Mouse (Mus musculus) heart, embryonic 14.5 days (tissue): Measurements from ENCODE around the gene Rbl2. TPM values are rescaled to one million over a fixed set of nuclear protein-coding genes. Genes with fewer than 3 reads are reported as not detected.

Experiments used
- ATAC-seq: fragments of 200-750 bp; cut with Nextera tagmentation; 2 replicates; pipeline ENCODE4 v1.8.0; 2017; ENCODE audit warnings: low read depth, moderate TSS enrichment; ENCODE audit not compliant: insufficient number of reproducible peaks, insufficient read depth, low FRiP score
- H3K27ac ChIP-seq, 2 experiments: fragments of 200-500 bp in 1 of 2; fragments of 300-500 bp in 1 of 2; sonication (generic) in 1 of 2; replicated peaks in 1 of 2; 2 replicates each; pipeline ENCODE4 v1.5.1; 2012 to 2014; ENCODE audit warnings: low read depth in 2 of 2, low read length in 2 of 2, control low read depth in 1 of 2, mild to moderate bottlenecking in 1 of 2, mixed read lengths in 1 of 2; ENCODE audit not compliant: control insufficient read depth in 1 of 2, insufficient read depth in 1 of 2
- H3K27me3 ChIP-seq: fragments of 300-500 bp; sonication (generic); 2 replicates; pipeline ENCODE4 v1.6.1; 2014; ENCODE audit warnings: mild to moderate bottlenecking, low read length, control low read depth; ENCODE audit not compliant: control insufficient read depth, insufficient read depth
- H3K36me3 ChIP-seq: fragments of 300-500 bp; sonication (generic); 2 replicates; pipeline ENCODE4 v1.6.1; 2014; ENCODE audit warnings: mild to moderate bottlenecking, control low read depth, low read length, mixed read lengths; ENCODE audit not compliant: control insufficient read depth, insufficient read depth
- H3K4me1 ChIP-seq, 2 experiments: fragments of 200-500 bp in 1 of 2; fragments of 300-500 bp in 1 of 2; sonication (generic) in 1 of 2; 2 replicates each; pipeline ENCODE4 v1.6.1; 2012 to 2014; ENCODE audit warnings: low read length in 2 of 2, control low read depth in 1 of 2, mixed read lengths in 1 of 2; ENCODE audit not compliant: control insufficient read depth in 2 of 2, insufficient read depth in 2 of 2
- H3K4me2 ChIP-seq: fragments of 300-500 bp; sonication (generic); 2 replicates; pipeline ENCODE4 v1.6.1; 2014; ENCODE audit warnings: mild to moderate bottlenecking, low read length
- H3K4me3 ChIP-seq, 2 experiments: fragments of 200-500 bp in 1 of 2; fragments of 300-500 bp in 1 of 2; sonication (generic) in 1 of 2; 2 replicates each; pipeline ENCODE4 v1.5.1; 2012 to 2014; ENCODE audit warnings: low read length in 2 of 2, mild to moderate bottlenecking in 2 of 2, control low read depth in 1 of 2, low read depth in 1 of 2, moderate library complexity in 1 of 2; ENCODE audit not compliant: control insufficient read depth in 1 of 2, insufficient read depth in 1 of 2
- H3K9ac ChIP-seq: fragments of 300-500 bp; sonication (generic); 2 replicates; pipeline ENCODE4 v1.6.1; 2014; ENCODE audit warnings: mild to moderate bottlenecking, low read length
- H3K9me3 ChIP-seq: fragments of 300-500 bp; sonication (generic); 2 replicates; pipeline ENCODE4 v1.6.1; 2016; ENCODE audit warnings: low read length, control low read depth; ENCODE audit not compliant: control insufficient read depth
- WGBS: fragments of 180-500 bp; shearing (Covaris S2); extraction: QIAGEN DNeasy Blood & Tissue Kit; methylation state at CpG from one replicate; pipeline ENCODE4 v1.1.7; 2014; 5-methylcytosine and 5-hydroxymethylcytosine counted together
- polyA plus RNA-seq: library from polyadenylated mRNA; unstranded; fragments of >200 nt; fragmentation: Nextera tagmentation; extraction: Ambion mirVana; gene quantifications from 2 replicates; pipeline ENCODE4 v1.2.1, GENCODE M21; 2014

Rbl2 gene
- polyA plus RNA-seq, 1 experiment from 2014 or later: 21.1 TPM

DNA sequence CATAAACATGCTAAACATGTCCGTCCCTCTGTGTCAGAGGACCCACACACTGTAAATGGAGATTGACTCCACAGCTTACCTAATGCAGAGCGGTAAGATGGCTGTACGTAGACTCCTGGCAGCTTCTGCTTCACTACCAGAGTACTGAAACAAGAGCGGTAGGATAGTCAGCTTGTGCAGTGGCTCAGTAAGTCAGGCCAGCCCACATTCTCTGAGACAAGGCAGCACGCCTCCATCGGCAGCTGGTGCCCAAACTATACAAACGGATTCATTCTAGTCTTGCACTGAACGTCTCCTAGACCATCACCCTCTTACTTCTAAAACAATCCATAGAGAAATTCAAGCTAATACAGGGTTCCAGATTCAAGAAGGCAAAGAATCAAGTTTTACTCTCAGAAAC, 56.9 kb downstream of the Rbl2 start:
- Histone ChIP-seq H3K4me3 (no peak overlapping the region), H3K9me3 (no peaks in the 10 kb centered on the region), H3K27ac (no peak overlapping the region), H3K4me1 (no peaks in the 10 kb centered on the region), H3K36me3 (peaks cover 80% of the 10 kb centered on the region), H3K27me3 (no peaks in the 10 kb centered on the region), H3K9ac (no peak overlapping the region), H3K4me2 (no peak overlapping the region)
- 88% methylated on average over 8 of the region's 8 CpGs for WGBS
- ATAC-seq: no peak

DNA sequence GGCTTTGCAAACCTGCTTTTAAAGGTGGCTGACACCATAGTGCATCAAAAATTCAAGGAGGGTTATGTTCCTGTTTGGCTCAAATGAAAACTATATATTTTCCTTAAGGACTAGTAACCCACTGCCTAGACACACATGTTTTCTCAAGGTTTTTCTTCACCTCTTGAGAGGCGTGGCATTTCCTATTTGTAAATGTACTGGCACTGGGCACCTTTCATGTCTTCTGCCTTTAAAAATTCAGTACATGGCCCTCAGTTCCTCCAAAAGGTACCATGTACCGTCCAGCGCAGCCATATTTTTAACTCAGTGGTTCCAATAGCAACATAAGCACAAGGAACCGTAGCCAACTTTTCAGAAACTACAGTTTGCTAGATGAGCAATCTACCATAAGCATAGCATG, 62.9 kb downstream of the Rbl2 start:
- WGBS: 71% methylated on average over 4 of the region's 4 CpGs
- peak overlapping the region in 1 of 2 experiments; percentile 94; a peak in 2 of 4 replicates for H3K4me3 ChIP-seq
- no peak overlapping the region for H3K27ac ChIP-seq
- no peaks in the 10 kb centered on the region for H3K27me3 ChIP-seq
- peaks cover 0 to 14% of the 10 kb centered on the region in 2 experiments; a peak in 3 of 4 replicates for H3K4me1 ChIP-seq
- peaks cover 22% of the 10 kb centered on the region for H3K36me3 ChIP-seq
- no peak for ATAC-seq
- H3K9me3 ChIP-seq: no peaks in the 10 kb centered on the region
- H3K9ac ChIP-seq: peak overlapping the region; percentile 88; the same call in 1 of the 2 replicates
- H3K4me2 ChIP-seq: peak overlapping the region; percentile 93

DNA sequence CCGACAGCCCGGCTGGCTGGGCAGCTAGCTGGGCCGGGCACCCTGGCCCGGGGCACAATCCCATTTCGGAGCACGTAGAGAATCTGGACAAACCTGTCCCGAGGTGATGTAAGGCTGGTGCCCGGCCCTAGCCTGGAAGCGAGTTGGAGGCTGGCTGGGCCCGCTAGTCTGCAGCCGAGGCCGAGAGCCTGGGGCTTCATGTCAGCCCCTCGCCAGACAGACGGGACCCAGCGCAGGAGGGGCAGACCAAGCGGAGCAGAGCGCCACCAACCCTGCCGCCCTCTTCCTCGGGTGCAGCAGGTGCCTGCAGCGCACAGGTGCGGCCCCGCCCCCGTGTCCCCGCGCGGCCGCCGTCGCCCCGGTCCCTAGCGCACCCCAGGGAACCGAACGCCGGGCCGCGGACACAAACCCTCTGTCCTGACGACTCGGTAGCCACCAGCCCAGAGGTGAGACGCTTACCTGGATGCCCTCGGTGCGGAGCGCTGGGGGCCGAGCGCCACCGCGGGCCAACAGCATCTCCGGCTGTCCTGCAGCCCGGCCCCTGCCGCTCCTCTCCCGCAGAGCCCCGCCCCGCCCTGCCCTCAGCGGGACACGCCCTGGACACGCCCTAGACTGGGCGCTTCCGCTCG, 63.7 kb downstream of the Rbl2 start:
- peak overlapping the region; percentile 88 to 94 for H3K4me3 ChIP-seq
- ATAC-seq: peak; percentile 47
- no peaks in the 10 kb centered on the region for H3K9me3 ChIP-seq
- H3K9ac ChIP-seq: peak overlapping the region; percentile 88
- H3K27me3 ChIP-seq: no peaks in the 10 kb centered on the region
- H3K36me3 ChIP-seq: peaks cover 15% of the 10 kb centered on the region
- H3K4me1 ChIP-seq: peaks cover 0 to 14% of the 10 kb centered on the region in 2 experiments; a peak in 3 of 4 replicates
- H3K27ac ChIP-seq: peak overlapping the region in 1 of 2 experiments; percentile 44; a peak in 1 of 4 replicates
- H3K4me2 ChIP-seq: peak overlapping the region; percentile 93
- WGBS: under 1% methylated on average over 43 of the region's 58 CpGs

GRCm38 (mm10) chr8:91134070-91134475, 64.2 kb downstream of the Rbl2 start:
- Histone ChIP-seq H3K4me3 (peak overlapping the region; percentile 30 to 94), H3K27me3 (no peaks in the 10 kb centered on the region), H3K4me1 (peaks cover 0 to 14% of the 10 kb centered on the region in 2 experiments; a peak in 3 of 4 replicates), H3K27ac (peak overlapping the region in 1 of 2 experiments; percentile 54; a peak in 2 of 4 replicates), H3K9me3 (no peaks in the 10 kb centered on the region), H3K4me2 (peak overlapping the region; percentile 56), H3K36me3 (peaks cover 9% of the 10 kb centered on the region), H3K9ac (peak overlapping the region; percentile 47)
- ATAC-seq: peak; percentile 99
- WGBS: under 1% methylated on average over 24 of the region's 24 CpGs

GRCm38 (mm10) chr8:91134659-91135058, 64.8 kb downstream of the Rbl2 start:
- no peak for ATAC-seq
- H3K4me2 ChIP-seq: peak overlapping the region; percentile 56
- H3K27ac ChIP-seq: peak overlapping the region in 1 of 2 experiments; percentile 54; a peak in 2 of 4 replicates
- H3K36me3 ChIP-seq: peaks cover 4% of the 10 kb centered on the region; the same call in 1 of the 2 replicates
- 60% methylated on average over 12 of the region's 12 CpGs for WGBS
- H3K27me3 ChIP-seq: no peaks in the 10 kb centered on the region
- H3K4me3 ChIP-seq: peak overlapping the region in 1 of 2 experiments; percentile 94; a peak in 1 of 4 replicates
- peaks cover 0 to 14% of the 10 kb centered on the region in 2 experiments; a peak in 3 of 4 replicates for H3K4me1 ChIP-seq
- H3K9me3 ChIP-seq: no peaks in the 10 kb centered on the region
- H3K9ac ChIP-seq: peak overlapping the region; percentile 47

- 82% methylated on average over 14 of the region's 14 CpGs for WGBS
- ATAC-seq: no peak
- Histone ChIP-seq H3K27me3 (no peaks in the 10 kb centered on the region), H3K9ac (no peak overlapping the region), H3K9me3 (no peaks in the 10 kb centered on the region), H3K36me3 (peaks cover 3% of the 10 kb centered on the region; the same call in 1 of the 2 replicates), H3K4me3 (no peak overlapping the region), H3K4me2 (no peak overlapping the region), H3K27ac (no peak overlapping the region), H3K4me1 (peaks cover 0 to 14% of the 10 kb centered on the region in 2 experiments; a peak in 3 of 4 replicates)
These were observed 65.7 kb downstream of the Rbl2 start for GRCm38 (mm10) chr8:91135308-91136181.

GRCm38 (mm10) chr8:91140828-91141227, 71.0 kb downstream of the Rbl2 start:
- H3K9me3 ChIP-seq: 0 out of 2 replicates have a peak, but pooled peaks cover 5% of the 10 kb centered on the region
- ATAC-seq: no peak
- WGBS: 69% methylated on average over 4 of the region's 4 CpGs
- no peaks in the 10 kb centered on the region for H3K27me3 ChIP-seq
- H3K36me3 ChIP-seq: no peaks in the 10 kb centered on the region
- H3K4me1 ChIP-seq: no peaks in the 10 kb centered on the region
- no peak overlapping the region for H3K27ac ChIP-seq
- H3K4me2 ChIP-seq: no peak overlapping the region
- no peak overlapping the region for H3K9ac ChIP-seq
- no peak overlapping the region for H3K4me3 ChIP-seq
